Mouse (Mus musculus): Measurements from ENCODE around the gene Nol4l.

- TF ChIP-seq CTCF (IDR thresholded peaks at IDR 0.05; ENCODE audit: low read depth) (no peak), EP300 (IDR thresholded peaks at IDR 0.05; ENCODE audit: low read depth) (no peak)
These were observed 38.1 kb downstream of the Nol4l start for GRCm38 (mm10) chr2:153491512-153492178.

Data from liver, embryonic 14.5 days (tissue).